Mouse (Mus musculus) liver, postnatal 0 days (tissue): ENCODE measurements around the gene Tbc1d1.

ENCODE experiments used
- CTCF ChIP-seq: sonication (generic); IDR thresholded peaks from 2 replicates; pipeline ENCODE4 v1.5.1; 2016; ENCODE audit warnings: antibody characterized with exemption, low read depth
- EP300 ChIP-seq: IDR thresholded peaks from 2 replicates; pipeline ENCODE4 v1.6.1; 2016; ENCODE audit warnings: antibody characterized with exemption, low read depth, mild to moderate bottlenecking

GRCm38 (mm10) chr5:64206875-64207274, 50.8 kb downstream of the Tbc1d1 start:
- TF ChIP-seq EP300 (no peak), CTCF (no peak)
